Mouse (Mus musculus): Measurements from ENCODE around the gene Smok3c.

- TF ChIP-seq CTCF (IDR thresholded peaks at IDR 0.05; ENCODE audit: control insufficient read depth, insufficient read depth, low read length) = no peak
- TF ChIP-seq POLR2A (IDR thresholded peaks at IDR 0.05; ENCODE audit: borderline replicate concordance, control insufficient read depth, low read depth, low read length) = no peak
These were observed 40.6 kb upstream of the Smok3c start for GRCm38 (mm10) chr5:138012382-138012781.
